Mouse (Mus musculus) forebrain, postnatal 0 days (tissue): ENCODE results near the gene Stub1. TPM values are rescaled to one million over a fixed set of nuclear protein-coding genes. Genes with fewer than 3 reads are reported as not detected.

Experiments used
- ATAC-seq: fragments of 200-750 bp; cut with Nextera tagmentation; 2 replicates; pipeline ENCODE4 v1.8.0; 2017; ENCODE audit warnings: mild to moderate bottlenecking, moderate library complexity
- DNase-seq: peaks from one replicate; pipeline ENCODE4 v3.0.0-alpha.2; 2015
- H3K27ac ChIP-seq: fragments of 300-500 bp; sonication (generic); 2 replicates; pipeline ENCODE4 v1.5.1; 2014; ENCODE audit warnings: low read depth, mild to moderate bottlenecking, antibody characterized with exemption, low read length, moderate library complexity, mixed read lengths
- H3K27me3 ChIP-seq: fragments of 300-500 bp; sonication (generic); 2 replicates; pipeline ENCODE4 v1.6.1; 2014; ENCODE audit warnings: mild to moderate bottlenecking, low read length, mixed read lengths; ENCODE audit not compliant: insufficient read depth
- H3K36me3 ChIP-seq: fragments of 300-500 bp; sonication (generic); 2 replicates; pipeline ENCODE4 v1.6.1; 2014; ENCODE audit warnings: mild to moderate bottlenecking, moderate library complexity; ENCODE audit not compliant: insufficient read depth
- H3K4me1 ChIP-seq: fragments of 300-500 bp; sonication (generic); 2 replicates; pipeline ENCODE4 v1.6.1; 2014; ENCODE audit warnings: antibody characterized with exemption; ENCODE audit not compliant: insufficient read depth
- H3K4me2 ChIP-seq: fragments of 300-500 bp; sonication (generic); 2 replicates; pipeline ENCODE4 v1.6.1; 2014; ENCODE audit warnings: low read depth, mild to moderate bottlenecking, moderate library complexity
- H3K4me3 ChIP-seq: fragments of 300-500 bp; sonication (generic); 2 replicates; pipeline ENCODE4 v1.5.1; 2014; ENCODE audit warnings: low read depth, low read length, mixed read lengths
- H3K9ac ChIP-seq: fragments of 300-500 bp; sonication (generic); 2 replicates; pipeline ENCODE4 v1.6.1; 2014; ENCODE audit warnings: mild to moderate bottlenecking
- H3K9me3 ChIP-seq: fragments of 300-500 bp; sonication (generic); 2 replicates; pipeline ENCODE4 v1.6.1; 2016; ENCODE audit warnings: low read length
- CTCF ChIP-seq: sonication (generic); IDR thresholded peaks from 2 replicates; pipeline ENCODE4 v1.5.1; 2016; ENCODE audit warnings: antibody characterized with exemption, control low read depth, low read depth
- WGBS: fragments of 180-500 bp; shearing (Covaris S2); extraction: QIAGEN DNeasy Blood & Tissue Kit; methylation state at CpG from one replicate; pipeline ENCODE4 v1.1.7; 2014; 5-methylcytosine and 5-hydroxymethylcytosine counted together
- polyA plus RNA-seq: library from polyadenylated mRNA; unstranded; fragments of >200 nt; fragmentation: Nextera tagmentation; extraction: Ambion mirVana; gene quantifications from 2 replicates; pipeline ENCODE4 v1.2.1, GENCODE M21; 2015
- total RNA-seq: library from RNA; depleted of rRNA; stranded (reverse); fragments of >200 nt; gene quantifications from 2 replicates; pipeline ENCODE4 v1.2.3, GENCODE M21; 2014

Gene Stub1
- total and polyA plus RNA-seq, 2 experiments from 2014 or later: 238 to 324 TPM

- Histone ChIP-seq H3K9ac (peak overlapping the region; percentile 76), H3K27me3 (no peaks in the 10 kb centered on the region), H3K4me2 (peak overlapping the region; percentile 89), H3K4me1 (peaks cover 38% of the 10 kb centered on the region), H3K27ac (peak overlapping the region; percentile 93; the same call in 1 of the 2 replicates), H3K4me3 (peak overlapping the region; percentile 59), H3K36me3 (peaks cover 29% of the 10 kb centered on the region), H3K9me3 (no peaks in the 10 kb centered on the region)
- TF ChIP-seq CTCF: no peak
- ATAC-seq (no peak), DNase-seq (no peak)
- WGBS: 61% methylated on average over 21 of the region's 21 CpGs
These were observed 1.5 kb downstream of the Stub1 start for GRCm38 (mm10) chr17:25831451-25832281.

- H3K27ac ChIP-seq: no peak overlapping the region
- DNase-seq (no peak), ATAC-seq (no peak)
- H3K9me3 ChIP-seq: no peaks in the 10 kb centered on the region
- peak overlapping the region; percentile 89; the same call in 1 of the 2 replicates for H3K4me2 ChIP-seq
- H3K4me3 ChIP-seq: no peak overlapping the region
- 86% methylated on average over 14 of the region's 14 CpGs for WGBS
- H3K27me3 ChIP-seq: no peaks in the 10 kb centered on the region
- H3K4me1 ChIP-seq: peaks cover 31% of the 10 kb centered on the region
- TF ChIP-seq CTCF: no peak
- H3K9ac ChIP-seq: no peak overlapping the region
- peaks cover 36% of the 10 kb centered on the region for H3K36me3 ChIP-seq
These were observed 2.3 kb downstream of the Stub1 start for GRCm38 (mm10) chr17:25830806-25831431.

GRCm38 (mm10) chr17:25830200-25830753 is 2.9 kb downstream of the Stub1 start:
- Histone ChIP-seq H3K36me3 (peaks cover 37% of the 10 kb centered on the region), H3K9ac (no peak overlapping the region), H3K27ac (no peak overlapping the region), H3K4me3 (peak overlapping the region; percentile 52; the same call in 1 of the 2 replicates), H3K27me3 (no peaks in the 10 kb centered on the region), H3K4me2 (peak overlapping the region; percentile 58), H3K4me1 (peaks cover 26% of the 10 kb centered on the region), H3K9me3 (no peaks in the 10 kb centered on the region)
- DNase-seq: no peak
- WGBS: 87% methylated on average over 4 of the region's 4 CpGs
- no peak for TF ChIP-seq CTCF
- ATAC-seq: no peak

DNA sequence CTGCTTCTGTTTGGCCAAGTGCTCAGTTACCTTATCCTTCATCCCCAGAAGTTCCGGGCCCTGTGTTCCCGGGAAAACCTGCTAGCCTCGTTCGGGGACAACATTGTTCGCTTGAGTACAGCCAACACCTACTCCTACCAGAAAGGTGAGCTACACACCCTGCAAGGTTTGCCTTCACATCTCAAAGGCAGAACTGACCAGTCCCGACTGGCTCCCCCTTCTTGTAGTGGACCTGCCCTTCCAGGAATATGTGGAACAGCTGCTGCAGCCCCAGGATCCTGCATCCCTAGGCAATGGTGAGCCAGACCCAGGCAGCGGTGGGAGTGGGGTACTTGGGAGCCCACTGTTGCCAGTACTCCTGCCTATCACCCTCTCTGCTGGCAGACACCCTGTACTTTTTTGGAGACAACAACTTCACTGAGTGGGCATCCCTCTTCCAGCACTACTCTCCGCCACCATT is 3.6 kb downstream of the Stub1 start:
- no peak for DNase-seq
- 44% methylated on average over 8 of the region's 8 CpGs for WGBS

DNA sequence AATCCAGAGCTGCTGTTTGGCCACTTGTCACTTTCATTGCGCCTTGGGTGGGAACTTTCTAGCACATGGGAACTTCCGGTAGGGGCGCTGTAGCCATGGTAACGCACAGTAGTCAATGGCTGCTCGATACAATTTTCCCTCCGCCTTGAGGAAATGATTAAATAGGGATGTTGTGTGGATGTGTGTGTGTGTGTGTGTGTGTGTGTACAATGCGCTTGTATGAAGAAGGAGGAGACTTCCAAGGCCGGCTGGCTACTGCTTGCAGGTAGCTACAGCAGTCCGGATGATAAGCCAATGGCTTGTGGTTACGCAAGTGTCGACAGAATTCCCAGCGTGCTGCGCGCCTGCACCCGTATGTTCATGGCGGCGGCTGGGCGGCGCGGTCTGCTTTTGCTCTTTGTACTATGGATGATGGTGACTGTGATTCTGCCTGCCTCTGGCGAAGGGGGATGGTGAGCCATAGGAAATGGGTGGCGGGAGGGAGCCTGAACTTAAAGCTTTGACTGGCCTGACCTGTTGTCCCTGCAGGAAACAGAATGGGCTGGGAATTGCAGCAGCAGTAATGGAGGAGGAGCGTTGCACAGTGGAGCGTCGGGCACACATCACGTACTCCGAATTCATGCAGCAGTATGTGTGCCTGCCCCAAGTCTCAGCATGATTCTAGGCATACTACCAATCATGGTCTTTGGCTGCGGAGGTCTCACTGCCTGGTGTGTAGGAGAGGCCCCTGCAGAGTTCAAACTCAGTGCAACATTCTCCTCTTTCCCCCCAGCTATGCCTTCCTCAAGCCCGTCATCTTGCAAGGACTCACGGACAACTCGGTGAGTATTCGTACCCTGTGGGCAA is 4.3 kb downstream of the Stub1 start, which contains the start of gene Jmjd8:
Gene Jmjd8, plus strand, starts transcription at position 156 of the 846 bp plus-strand sequence.
- Histone ChIP-seq H3K4me3 (peak within 1 kb of the TSS; percentile 52), H3K9me3 (no peaks in the 10 kb centered on the region), H3K27me3 (no peaks in the 10 kb centered on the region), H3K36me3 (peaks cover 37% of the 10 kb centered on the region), H3K27ac (peak within 1 kb of the TSS; percentile 95), H3K4me1 (peaks cover 32% of the 10 kb centered on the region), H3K4me2 (peak within 1 kb of the TSS; percentile 58), H3K9ac (peak within 1 kb of the TSS; percentile 80)
- TF ChIP-seq CTCF: peak; percentile 73
- DNase-seq (peak; percentile 93), ATAC-seq (peak; percentile 78)
- under 1% methylated on average over 32 of the region's 32 CpGs for WGBS

More for the DNA sequence above, 3.6 kb downstream of the Stub1 start:
- peak overlapping the region; percentile 58 for H3K4me2 ChIP-seq
- H3K9me3 ChIP-seq: no peaks in the 10 kb centered on the region
- no peaks in the 10 kb centered on the region for H3K27me3 ChIP-seq
- peak overlapping the region; percentile 95 for H3K27ac ChIP-seq
- peaks cover 37% of the 10 kb centered on the region for H3K36me3 ChIP-seq
- no peak for TF ChIP-seq CTCF
- ATAC-seq: no peak
- H3K9ac ChIP-seq: peak overlapping the region; percentile 80
- peak overlapping the region; percentile 52 for H3K4me3 ChIP-seq
- H3K4me1 ChIP-seq: peaks cover 30% of the 10 kb centered on the region

- Histone ChIP-seq H3K27me3 (no peaks in the 10 kb centered on the region), H3K9ac (peak overlapping the region; percentile 80), H3K4me1 (peaks cover 34% of the 10 kb centered on the region), H3K4me2 (peak overlapping the region; percentile 58), H3K36me3 (peaks cover 37% of the 10 kb centered on the region), H3K9me3 (no peaks in the 10 kb centered on the region), H3K4me3 (peak overlapping the region; percentile 52), H3K27ac (peak overlapping the region; percentile 95)
- no peak for DNase-seq
- 78% methylated on average over 8 of the region's 8 CpGs for WGBS
- TF ChIP-seq CTCF: no peak
- ATAC-seq: no peak
These were observed 5.0 kb downstream of the Stub1 start for GRCm38 (mm10) chr17:25828223-25828594.
